Mouse (Mus musculus) cerebral cortex, adult 2 months (tissue): ENCODE measurements around the gene Bptf.

Experiments used
- WGBS: fragments of 180-500 bp; shearing (Covaris S2); methylation state at CpG from one replicate; pipeline ENCODE4 v1.1.7; 2018; 5-methylcytosine and 5-hydroxymethylcytosine counted together

Gene Bptf

DNA sequence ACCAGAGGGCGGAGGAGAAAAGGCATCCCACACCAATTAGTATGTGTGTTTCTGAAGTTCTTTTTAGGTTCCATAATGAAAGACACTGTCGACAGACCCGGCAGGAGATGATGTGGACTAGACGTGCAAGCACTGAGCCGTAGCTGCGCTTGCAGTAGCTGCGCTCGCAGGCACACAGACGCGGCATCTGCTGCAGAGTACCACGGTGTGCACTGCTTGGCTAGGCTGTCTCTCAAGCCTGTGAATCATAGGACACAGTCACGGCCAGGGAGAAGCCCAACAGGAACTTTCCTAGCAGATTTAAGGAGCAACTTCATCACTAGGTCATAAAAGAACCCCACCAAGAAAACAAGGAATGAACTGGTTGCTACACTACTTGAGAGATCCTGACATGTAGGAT, 14.1 kb downstream of the Bptf start:
- WGBS: 58% methylated on average over 12 of the region's 12 CpGs

DNA sequence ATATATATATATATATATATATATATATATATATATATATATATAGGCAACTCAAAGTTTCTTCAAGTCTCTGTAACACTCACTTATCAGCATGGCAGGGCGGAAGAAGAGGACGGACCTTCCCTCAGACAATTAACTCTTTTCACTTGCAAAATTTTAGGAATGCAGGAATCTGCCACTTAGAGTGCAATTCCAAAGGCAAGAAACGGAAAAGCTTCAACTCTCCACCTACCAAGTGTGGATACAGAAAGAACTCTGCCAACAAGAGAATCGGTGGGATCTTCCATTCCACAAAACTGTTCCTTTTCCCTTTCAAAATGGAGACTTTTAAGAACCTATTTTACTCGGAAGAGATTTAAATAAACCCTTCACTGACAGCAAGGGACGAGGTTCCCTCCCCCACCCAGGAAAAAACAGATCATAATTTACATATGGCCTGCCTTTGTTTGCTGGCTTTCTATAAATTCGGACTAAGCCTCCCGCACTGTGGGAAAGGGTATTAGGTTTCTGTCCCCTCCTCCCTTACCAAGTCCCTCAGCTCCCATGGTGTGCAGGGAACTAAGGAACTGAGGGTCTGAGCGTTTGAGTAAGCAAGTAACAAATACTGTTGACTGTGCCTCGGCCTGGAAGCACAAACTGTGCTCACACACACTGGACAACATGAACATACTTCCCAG, 17.9 kb downstream of the Bptf start:
- 27% methylated on average over 10 of the region's 10 CpGs for WGBS

- WGBS: 48% methylated on average over 4 of the region's 4 CpGs
Observed at GRCm38 (mm10) chr11:107113112-107113511, 18.8 kb downstream of the Bptf start.

- 66% methylated on average over 8 of the region's 8 CpGs for WGBS
Observed at GRCm38 (mm10) chr11:107109669-107110068, 22.3 kb downstream of the Bptf start.

- 97% methylated on average over 2 of the region's 2 CpGs for WGBS
Observed at GRCm38 (mm10) chr11:107108892-107109291, 23.0 kb downstream of the Bptf start.

- 65% methylated on average over 4 of the region's 4 CpGs for whole genome bisulfite sequencing
Observed at GRCm38 (mm10) chr11:107107725-107108078, 24.2 kb downstream of the Bptf start.

DNA sequence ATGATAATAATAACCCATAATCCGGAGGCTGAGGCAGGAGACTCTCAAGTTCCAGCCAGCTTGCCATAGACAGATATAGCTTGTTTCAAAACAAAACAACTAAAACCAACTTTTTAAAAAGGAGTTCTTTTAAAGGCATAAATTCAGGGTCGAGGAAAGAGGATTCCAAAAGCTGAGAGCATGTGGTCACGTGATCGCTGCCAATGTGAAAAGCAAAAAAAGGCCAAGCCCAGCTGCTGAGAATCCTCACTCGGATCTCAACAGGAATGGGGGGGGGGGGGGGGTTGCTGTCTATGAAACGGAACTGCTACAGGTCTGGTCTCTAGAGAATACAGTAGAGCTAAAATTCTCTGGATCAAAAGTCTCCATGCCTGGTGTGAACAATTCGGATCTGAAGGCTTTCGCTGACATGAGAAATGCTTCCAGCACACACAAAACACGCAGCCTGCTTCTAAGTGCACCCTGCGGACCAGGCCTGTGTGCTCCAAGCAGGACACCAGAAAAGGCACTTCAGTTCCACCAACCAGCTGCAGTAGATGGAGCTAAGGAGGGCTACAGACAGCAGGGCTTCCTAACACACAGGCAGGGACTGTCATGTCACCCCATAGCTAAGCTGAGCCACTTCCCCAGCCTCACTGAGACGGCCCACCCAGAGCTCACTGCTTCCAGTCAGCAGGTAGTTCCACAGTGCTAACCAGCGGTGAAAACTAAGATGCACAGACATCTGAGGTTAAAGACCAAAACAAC, 24.8 kb downstream of the Bptf start:
- WGBS: 46% methylated on average over 12 of the region's 12 CpGs

DNA sequence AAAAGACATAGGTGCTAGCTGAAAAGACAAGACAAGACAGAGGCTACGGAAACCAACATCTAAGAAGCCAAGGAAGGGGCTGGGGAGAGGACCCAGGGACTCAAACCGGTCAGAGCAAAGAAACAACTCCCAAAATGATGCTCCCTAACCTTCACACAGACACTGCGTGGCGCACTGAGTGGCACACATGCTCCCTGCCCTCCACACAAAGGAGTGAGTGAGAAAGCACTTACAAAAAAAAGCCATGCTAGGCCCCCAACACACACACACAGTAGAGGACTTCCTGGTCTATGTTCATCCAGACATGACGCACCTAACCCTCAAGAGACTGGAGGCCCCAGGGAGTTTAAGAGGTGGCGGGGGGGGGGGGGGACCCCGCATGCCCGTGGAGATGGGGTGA, 25.5 kb downstream of the Bptf start:
- 82% methylated on average over 8 of the region's 8 CpGs for WGBS

- WGBS: 40% methylated on average over 5 of the region's 5 CpGs
Observed at GRCm38 (mm10) chr11:107105227-107105626, 26.7 kb downstream of the Bptf start.

GRCm38 (mm10) chr11:107103736-107104135, 28.2 kb downstream of the Bptf start:
- 74% methylated on average over 2 of the region's 2 CpGs for WGBS

- WGBS: 40% methylated on average over 2 of the region's 2 CpGs
Observed at GRCm38 (mm10) chr11:107103224-107103589, 28.7 kb downstream of the Bptf start.

GRCm38 (mm10) chr11:107102465-107103223, 29.3 kb downstream of the Bptf start:
- WGBS: 30% methylated on average over 11 of the region's 11 CpGs

GRCm38 (mm10) chr11:107096973-107097372, 35.0 kb downstream of the Bptf start:
- 83% methylated on average over 5 of the region's 5 CpGs for WGBS

- WGBS: 88% methylated on average over 7 of the region's 7 CpGs
Observed at GRCm38 (mm10) chr11:107093871-107094270, 38.1 kb downstream of the Bptf start.

GRCm38 (mm10) chr11:107092637-107093036, 39.3 kb downstream of the Bptf start:
- WGBS: 84% methylated on average over 7 of the region's 7 CpGs

- WGBS: 79% methylated on average over 5 of the region's 5 CpGs
Observed at GRCm38 (mm10) chr11:107085866-107086265, 46.1 kb downstream of the Bptf start.

DNA sequence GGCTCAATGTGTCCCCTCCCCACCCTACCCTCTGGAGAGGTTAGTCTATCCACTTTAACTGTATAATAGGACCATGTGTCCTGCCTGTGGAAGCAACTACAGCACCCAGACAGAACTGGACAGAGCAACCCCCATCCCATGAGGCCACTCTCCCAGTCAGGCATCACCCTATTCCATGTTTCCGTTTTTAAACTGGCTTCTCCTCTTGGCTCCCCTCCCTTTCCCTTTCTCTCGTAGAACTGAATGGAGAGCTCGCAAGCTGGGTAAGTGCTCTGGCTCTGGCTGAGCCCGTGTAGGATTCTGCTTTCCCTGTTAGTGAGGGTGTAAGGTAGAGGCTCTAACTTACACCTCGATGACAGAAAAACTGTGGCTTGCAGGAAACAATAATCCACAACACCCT, 48.4 kb downstream of the Bptf start:
- 41% methylated on average over 5 of the region's 5 CpGs for WGBS

DNA sequence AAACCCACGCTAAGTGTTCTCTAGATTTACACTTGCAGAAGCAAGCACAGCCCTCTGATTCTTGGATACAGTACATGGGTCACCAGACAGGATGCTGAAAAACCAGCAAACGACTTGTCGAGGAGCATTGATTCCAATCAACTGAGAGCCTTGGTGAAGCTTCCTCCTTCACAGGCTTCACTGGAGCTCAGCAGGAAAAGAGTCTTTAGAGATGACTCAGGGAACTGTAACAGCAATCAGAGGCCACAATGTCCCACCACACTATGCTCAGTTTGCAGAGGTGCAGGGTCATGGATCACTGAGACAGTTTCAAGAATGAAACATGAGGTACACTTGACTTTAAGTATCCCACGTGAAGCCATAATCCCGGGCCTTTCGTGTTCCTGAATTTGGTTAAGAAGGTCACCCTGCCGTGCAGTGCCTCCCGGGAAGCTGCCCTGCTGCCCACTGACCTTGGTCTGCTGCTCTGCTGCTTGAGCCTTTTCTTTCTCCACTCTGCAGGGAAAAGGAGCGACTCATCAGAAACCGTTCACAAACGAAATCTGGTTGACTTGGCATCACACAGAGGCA, 66.6 kb downstream of the Bptf start:
- WGBS: 65% methylated on average over 11 of the region's 11 CpGs

DNA sequence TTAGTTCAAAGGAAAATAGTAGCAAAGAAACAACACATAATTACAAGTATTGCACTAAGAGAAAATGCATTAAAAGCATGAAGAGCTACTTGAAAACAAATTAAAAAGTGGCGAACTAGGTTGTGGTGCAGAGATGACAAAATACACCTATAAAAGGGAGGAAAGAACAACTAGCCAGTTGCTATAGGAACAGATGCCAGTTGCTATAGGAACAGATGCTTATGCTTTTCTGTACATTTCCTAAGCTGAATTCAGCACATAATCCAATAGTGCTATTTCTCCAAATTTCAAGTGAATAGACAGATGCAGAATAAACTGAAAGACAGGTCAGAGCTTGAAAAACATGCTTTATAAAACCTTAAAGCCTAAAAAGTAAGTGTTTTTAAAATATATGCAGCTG, 67.3 kb downstream of the Bptf start:
- WGBS: 47% methylated on average over 1 of the region's 1 CpGs

DNA sequence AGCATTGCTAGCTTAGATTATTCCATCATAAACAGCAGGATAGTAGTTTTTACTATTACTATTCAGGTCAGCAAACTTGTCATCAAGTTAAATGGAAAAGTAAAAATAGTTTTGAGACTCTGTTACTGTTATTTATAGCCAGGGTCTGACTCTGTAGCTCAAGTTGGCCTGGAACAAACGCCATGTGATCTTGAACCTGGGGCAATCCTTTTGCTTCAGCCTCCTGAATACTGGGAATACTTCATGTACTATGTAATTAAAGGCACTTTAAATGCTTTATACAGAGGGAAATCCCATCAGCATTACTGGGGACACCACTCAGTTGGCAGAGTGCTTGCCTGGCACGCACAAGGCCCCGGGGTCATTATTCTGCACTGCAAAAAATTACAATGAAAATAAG, 68.9 kb downstream of the Bptf start:
- 72% methylated on average over 3 of the region's 3 CpGs for WGBS

DNA sequence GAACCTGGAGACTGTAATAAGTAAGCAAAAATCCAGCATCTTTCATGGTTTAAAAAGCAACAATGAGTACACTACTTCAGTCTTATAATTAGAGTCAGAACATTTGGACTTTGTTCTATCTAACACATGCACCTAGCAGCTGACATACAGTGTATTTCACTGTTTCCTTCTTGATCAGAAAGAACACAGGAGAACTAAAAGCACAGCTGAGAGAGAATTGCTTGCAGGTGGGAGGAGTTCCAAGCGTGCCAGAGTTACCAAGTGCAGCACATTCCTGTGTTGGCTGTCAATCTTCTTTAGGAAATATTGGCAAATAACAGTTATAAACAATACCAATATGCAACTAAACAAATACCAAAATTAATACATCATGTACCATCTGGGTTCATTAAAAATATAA, 71.0 kb downstream of the Bptf start:
- WGBS: 75% methylated on average over 1 of the region's 1 CpGs

- WGBS: 92% methylated on average over 3 of the region's 3 CpGs
Observed at GRCm38 (mm10) chr11:107059634-107060033, 72.3 kb downstream of the Bptf start.
